Mouse (Mus musculus) mesoderm, embryonic 11.5 days (tissue): ENCODE measurements at regions not wholly inside any gene's neighbourhood (a gene's known extent, or its start where the extent isn't known, plus 50 kb on each side); places are given as distances from the start of the nearest gene placed in this dataset.

Source experiments
- DNase-seq: peaks from one replicate; pipeline ENCODE4 v3.0.0-alpha.2; 2012; ENCODE audit warnings: low read depth, low spot score

DNA sequence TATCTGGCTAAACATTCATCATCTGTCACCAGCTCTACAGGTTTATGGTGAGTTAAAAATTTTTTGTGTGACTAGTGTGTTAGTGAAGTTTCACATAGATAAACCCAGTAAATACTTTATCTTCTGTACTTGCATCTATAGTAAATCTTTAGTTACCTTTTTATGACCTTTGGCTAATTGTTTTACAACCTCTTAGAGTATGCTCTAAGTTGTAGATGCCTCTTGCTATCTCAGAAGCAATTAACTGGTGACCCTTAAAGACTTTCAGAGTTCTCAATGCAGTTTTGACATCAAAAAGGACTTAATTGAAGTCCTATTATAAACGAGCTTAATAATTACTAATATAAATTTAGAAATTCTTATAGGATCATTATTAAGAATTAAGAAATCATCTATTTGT lies 265.6 kb downstream of the Hivep2 start:
- no peak for DNase-seq

DNA sequence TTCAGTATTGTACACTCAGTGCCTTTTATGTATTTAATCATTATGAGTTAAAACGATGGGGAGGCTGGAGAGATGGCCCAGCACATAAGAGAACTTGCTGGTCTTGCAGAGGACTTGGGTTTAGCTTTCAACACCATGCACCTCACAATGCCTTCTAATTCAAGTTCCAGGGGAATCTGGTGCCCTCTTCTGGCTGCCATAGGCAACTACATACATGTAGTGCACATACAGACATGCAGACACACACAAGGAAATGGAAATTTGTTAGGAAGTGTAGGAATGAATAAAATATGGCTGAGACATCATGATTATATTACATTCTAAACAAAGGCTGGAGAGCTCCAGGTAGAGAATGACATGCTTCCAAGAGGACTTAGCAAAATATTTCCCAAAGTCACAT lies 251.4 kb downstream of the Hivep2 start:
- DNase-seq: no peak

GRCm38 (mm10) chr10:14216191-14216992 lies 250.5 kb downstream of the Hivep2 start:
- DNase-seq: no peak

DNA sequence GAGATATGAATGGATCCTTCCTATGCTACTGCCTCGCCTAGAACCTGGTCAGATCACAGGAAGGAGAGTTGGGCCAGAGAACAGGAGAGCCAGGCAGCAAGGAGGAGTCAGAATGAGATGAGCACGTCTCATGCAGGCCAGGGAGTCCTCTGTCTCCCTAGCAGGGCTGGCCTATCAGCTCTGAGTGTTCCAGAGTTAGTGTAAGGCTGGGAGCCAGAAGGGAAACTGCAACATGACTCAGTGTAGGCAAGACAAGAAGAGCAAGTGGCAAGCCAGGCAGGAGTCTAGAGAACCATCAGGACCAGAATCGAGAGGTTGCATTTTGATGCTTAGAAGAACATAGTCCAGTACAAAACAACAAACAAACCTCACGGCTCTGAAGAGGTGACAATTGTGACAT lies 249.6 kb downstream of the Hivep2 start:
- DNase-seq: no peak

GRCm38 (mm10) chr10:14213536-14213935 lies 247.7 kb downstream of the Hivep2 start:
- no peak for DNase-seq

- no peak for DNase-seq
Measured at GRCm38 (mm10) chr10:14211926-14212325, 246.1 kb downstream of the Hivep2 start.

DNA sequence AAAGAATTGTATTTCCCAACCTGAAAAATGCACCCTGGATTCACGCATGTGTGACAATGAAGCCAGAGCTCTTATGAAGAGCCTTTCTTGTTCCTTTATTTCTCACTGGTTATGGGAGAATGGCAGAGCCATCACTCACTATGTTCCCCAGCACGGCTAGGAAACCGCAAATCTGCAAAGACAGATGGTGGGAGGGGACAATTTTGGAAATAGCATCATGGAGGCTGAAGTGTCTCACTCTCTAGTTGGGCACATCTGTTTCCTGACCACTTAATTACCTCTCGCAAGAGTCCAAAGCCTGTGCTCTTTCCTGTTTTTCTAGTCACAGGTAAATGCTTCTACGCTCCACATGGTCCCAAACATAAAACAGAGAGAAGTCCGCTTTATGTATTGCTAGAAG lies 245.6 kb downstream of the Hivep2 start:
- no peak for DNase-seq

GRCm38 (mm10) chr10:14210445-14210844 lies 244.6 kb downstream of the Hivep2 start:
- DNase-seq: no peak

- no peak for DNase-seq
Measured at GRCm38 (mm10) chr10:14210045-14210444, 244.2 kb downstream of the Hivep2 start.

- DNase-seq: no peak
Measured at GRCm38 (mm10) chr10:14208206-14208605, 242.3 kb downstream of the Hivep2 start.

GRCm38 (mm10) chr10:14207616-14208015 lies 241.7 kb downstream of the Hivep2 start:
- no peak for DNase-seq

GRCm38 (mm10) chr10:14207051-14207570 lies 241.2 kb downstream of the Hivep2 start:
- DNase-seq: no peak
